Mouse (Mus musculus) ES-E14 (cell line): ENCODE data around the gene Rptor. TPM values are rescaled to one million over a fixed set of nuclear protein-coding genes. Genes with fewer than 3 reads are reported as not detected.

Experiments
- DNase-seq: peaks from one replicate; pipeline ENCODE4 v3.0.0-alpha.2; 2013; ENCODE audit warnings: low read depth, low spot score
- H3K27ac ChIP-seq: 2 replicates; pipeline ENCODE4 v1.5.1; 2012; ENCODE audit warnings: low read depth, mild to moderate bottlenecking, low read length, moderate library complexity, mixed read lengths; ENCODE audit not compliant: poor library complexity, insufficient read depth, severe bottlenecking
- H3K36me3 ChIP-seq: 2 replicates; pipeline ENCODE4 v1.6.1; 2012; ENCODE audit warnings: mild to moderate bottlenecking, low read length, moderate library complexity, mixed read lengths; ENCODE audit not compliant: control insufficient read depth, poor library complexity, insufficient read depth, severe bottlenecking
- H3K4me1 ChIP-seq, 2 experiments: fragments of 150-350 bp in 1 of 2; sonication (generic) in 1 of 2; 2 replicates each; pipeline ENCODE4 v1.6.1; 2012; ENCODE audit warnings: low read length in 2 of 2, mild to moderate bottlenecking in 1 of 2, mixed read lengths in 1 of 2; ENCODE audit not compliant: control insufficient read depth in 2 of 2, insufficient read depth in 2 of 2, poor library complexity in 1 of 2
- H3K4me3 ChIP-seq, 2 experiments: fragments of 150-350 bp in 1 of 2; sonication (generic) in 1 of 2; 2 replicates each; pipeline ENCODE4 v1.5.1; 2012; ENCODE audit warnings: low read length in 2 of 2, low read depth in 1 of 2, mild to moderate bottlenecking in 1 of 2, mixed read lengths in 1 of 2; ENCODE audit not compliant: insufficient read depth in 1 of 2, poor library complexity in 1 of 2, severe bottlenecking in 1 of 2
- H3K9ac ChIP-seq: 2 replicates; pipeline ENCODE4 v1.6.1; 2012; ENCODE audit warnings: low read depth, mild to moderate bottlenecking, low read length, mixed read lengths; ENCODE audit not compliant: poor library complexity, insufficient read depth, severe bottlenecking
- H3K9me3 ChIP-seq: fragments of 150-350 bp; sonication (generic); 2 replicates; pipeline ENCODE4 v1.6.1; 2012; ENCODE audit warnings: low read depth, mild to moderate bottlenecking, low read length; ENCODE audit not compliant: control insufficient read depth, insufficient read depth
- CHD2 ChIP-seq: IDR thresholded peaks from 2 replicates; pipeline ENCODE4 v1.6.1; 2014; ENCODE audit warnings: mild to moderate bottlenecking, low read depth, low read length, inconsistent platforms
- HCFC1 ChIP-seq: IDR thresholded peaks from 2 replicates; pipeline ENCODE4 v1.6.1; 2012; ENCODE audit warnings: low read length, inconsistent platforms, borderline replicate concordance; ENCODE audit not compliant: insufficient read depth
- MAFK ChIP-seq: IDR thresholded peaks from 2 replicates; pipeline ENCODE4 v1.6.1; 2014; ENCODE audit warnings: mild to moderate bottlenecking, low read depth, low read length, inconsistent platforms; ENCODE audit not compliant: insufficient read depth
- ZC3H11A ChIP-seq: IDR thresholded peaks from 2 replicates; pipeline ENCODE4 v1.6.1; 2012; ENCODE audit warnings: low read depth, mild to moderate bottlenecking, inconsistent platforms, low read length, borderline replicate concordance
- ZNF384 ChIP-seq: IDR thresholded peaks from 2 replicates; pipeline ENCODE4 v1.6.1; 2012; ENCODE audit warnings: low read depth, low read length, inconsistent platforms
- in situ Hi-C, 2 experiments: fragments of 600-800 bp; cut with MboI; formaldehyde crosslinking; loops; one replicate each; pipeline ENCODE4 v1.15.1; 2025; ENCODE audit warnings: low sequenced_read_pairs in 2 of 2, inconsistent platforms in 1 of 2; ENCODE audit not compliant: unreplicated experiment in 2 of 2
- total RNA-seq: library from RNA; depleted of rRNA; stranded (reverse); fragments of 300-350 nt; gene quantifications from 2 replicates; pipeline ENCODE4 v1.2.3, GENCODE M21; 2012

The Rptor gene
- total RNA-seq, 1 experiment: 59.7 TPM

- no peak for DNase-seq
- in situ Hi-C loops: no loop called here
- Histone ChIP-seq H3K27ac (no peak overlapping the region), H3K9ac (no peak overlapping the region), H3K4me3 (no peak overlapping the region), H3K36me3 (peaks cover 4% of the 10 kb centered on the region; the same call in 1 of the 2 replicates), H3K9me3 (no peaks in the 10 kb centered on the region), H3K4me1 (no peaks in the 10 kb centered on the region)
- TF ChIP-seq CHD2: no peak
- TF ChIP-seq HCFC1: no peak
- no peak for TF ChIP-seq ZNF384
These were observed 230.6 kb downstream of the Rptor start for GRCm38 (mm10) chr11:119833311-119833710.

- H3K27ac ChIP-seq: no peak overlapping the region
- no peak for TF ChIP-seq MAFK
- no peak for TF ChIP-seq ZNF384
These were observed 231.4 kb downstream of the Rptor start for GRCm38 (mm10) chr11:119833877-119834804.

GRCm38 (mm10) chr11:119836326-119836725 is 233.6 kb downstream of the Rptor start:
- no peak overlapping the region for H3K9ac ChIP-seq
- H3K9me3 ChIP-seq: no peaks in the 10 kb centered on the region
- no peaks in the 10 kb centered on the region for H3K4me1 ChIP-seq
- no peak overlapping the region for H3K4me3 ChIP-seq
- in situ Hi-C loops: no loop called here
- no peak for TF ChIP-seq MAFK
- no peak for TF ChIP-seq CHD2
- TF ChIP-seq ZC3H11A: no peak
- no peak for TF ChIP-seq HCFC1
- TF ChIP-seq ZNF384: no peak
- H3K27ac ChIP-seq: no peak overlapping the region
- H3K36me3 ChIP-seq: peaks cover under 1% of the 10 kb centered on the region; the same call in 1 of the 2 replicates
- no peak for DNase-seq

More at GRCm38 (mm10) chr11:119833877-119834804, 231.4 kb downstream of the Rptor start:
- Histone ChIP-seq H3K9ac (no peak overlapping the region), H3K4me3 (no peak overlapping the region), H3K9me3 (no peaks in the 10 kb centered on the region), H3K4me1 (no peaks in the 10 kb centered on the region), H3K36me3 (peaks cover 4% of the 10 kb centered on the region; the same call in 1 of the 2 replicates)
- in situ Hi-C loops: no loop called here
- DNase-seq: no peak

DNA sequence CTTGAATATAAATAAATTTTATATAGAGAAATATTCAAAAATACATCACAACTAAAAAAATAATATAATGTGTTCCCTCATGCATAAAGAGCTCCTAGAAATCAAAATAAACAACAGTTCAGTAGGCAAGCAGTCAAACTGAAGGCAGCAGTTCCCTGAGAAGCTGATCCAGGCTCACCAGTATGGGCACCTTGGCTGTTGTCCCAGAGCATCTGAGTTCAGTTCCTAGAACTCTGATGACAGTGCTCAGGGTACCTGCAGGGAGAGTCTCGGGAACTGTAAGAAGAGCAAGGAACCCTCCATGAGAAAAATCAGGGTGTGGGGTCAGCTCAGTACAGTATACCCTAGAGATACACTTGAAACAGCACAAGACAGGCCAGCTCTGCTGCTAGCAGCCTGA is 235.1 kb downstream of the Rptor start:
- H3K9me3 ChIP-seq: no peaks in the 10 kb centered on the region
- in situ Hi-C loops: no loop called here
- DNase-seq: no peak

More for the DNA sequence above, 235.1 kb downstream of the Rptor start:
- H3K27ac ChIP-seq: no peak overlapping the region
- no peak overlapping the region for H3K4me3 ChIP-seq
- no peak for TF ChIP-seq ZC3H11A
- no peak for TF ChIP-seq HCFC1
- TF ChIP-seq ZNF384: no peak
- no peak for TF ChIP-seq MAFK
- TF ChIP-seq CHD2: no peak
- no peaks in the 10 kb centered on the region; the same call in 1 of the 2 replicates for H3K36me3 ChIP-seq
- H3K4me1 ChIP-seq: no peaks in the 10 kb centered on the region
- H3K9ac ChIP-seq: no peak overlapping the region
